Mouse (Mus musculus) lung, postnatal 36 days (tissue): ENCODE measurements around the gene Cracr2b.

Experiments
- DNase-seq: peaks from one replicate; pipeline ENCODE4 v3.0.0; 2022; ENCODE audit warnings: mixed read lengths

The Cracr2b gene

GRCm38 (mm10) chr7:141492738-141493137, 31.8 kb downstream of the Cracr2b start:
- DNase-seq, result no peak

- no peak for DNase-seq
Observed at GRCm38 (mm10) chr7:141493729-141494128, 32.8 kb downstream of the Cracr2b start.

- no peak for DNase-seq
Observed at GRCm38 (mm10) chr7:141495379-141495778, 34.5 kb downstream of the Cracr2b start.

GRCm38 (mm10) chr7:141495940-141496339, 35.0 kb downstream of the Cracr2b start:
- no peak for DNase-seq

- DNase-seq, result no peak
Observed at GRCm38 (mm10) chr7:141497600-141497999, 36.7 kb downstream of the Cracr2b start.

- DNase-seq, result no peak
Observed at GRCm38 (mm10) chr7:141501820-141502555, 41.1 kb downstream of the Cracr2b start.

- no peak for DNase-seq
Observed at GRCm38 (mm10) chr7:141502556-141502905, 41.6 kb downstream of the Cracr2b start.

GRCm38 (mm10) chr7:141506278-141506677, 45.4 kb downstream of the Cracr2b start:
- no peak for DNase-seq

GRCm38 (mm10) chr7:141508160-141508559, 47.3 kb downstream of the Cracr2b start:
- DNase-seq, result no peak

- DNase-seq, result no peak
Observed at GRCm38 (mm10) chr7:141510196-141510595, 49.3 kb downstream of the Cracr2b start.

GRCm38 (mm10) chr7:141510681-141511191, 49.8 kb downstream of the Cracr2b start:
- no peak for DNase-seq
